Mouse (Mus musculus): Measurements from ENCODE around the gene Gm49380. TPM values are rescaled to one million over a fixed set of nuclear protein-coding genes. Genes with fewer than 3 reads are reported as not detected.

Gm49380 gene
- total and polyA plus RNA-seq, 3 experiments = 0.24 TPM; not detected in 2

DNA sequence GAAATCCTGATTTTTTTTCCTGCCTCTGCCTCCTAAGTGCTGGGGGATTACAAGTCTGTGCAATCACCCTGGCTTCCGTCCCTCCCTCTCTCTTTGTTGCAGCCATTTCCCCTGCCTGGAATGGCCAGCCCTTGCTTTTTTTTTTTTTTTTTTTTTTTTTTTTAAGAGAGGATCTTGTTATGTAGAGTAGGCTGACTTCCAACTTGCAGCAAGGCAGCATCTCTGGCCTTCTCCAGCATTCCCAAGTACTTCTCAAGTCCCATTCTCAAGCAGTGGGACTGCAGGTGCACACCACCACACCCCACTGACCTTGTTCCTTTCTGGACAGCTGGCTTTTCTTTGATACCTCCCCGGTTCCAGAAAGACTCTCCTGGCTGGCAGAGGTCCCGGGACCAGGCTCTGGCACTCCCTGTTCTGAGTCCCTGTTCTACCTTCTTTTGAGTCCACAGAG lies 14.1 kb upstream of the Gm49380 start:
- Histone ChIP-seq H3K9me3 (replicated peaks; ENCODE audit: insufficient read depth, low read length) (no peaks in the 10 kb centered on the region), H3K4me1 (ENCODE audit: control insufficient read depth in 1 of 2, insufficient read depth in 2 of 2, low read length in 2 of 2) (peaks cover 0 to 6% of the 10 kb centered on the region in 2 experiments; a peak in 1 of 4 replicates)

DNA sequence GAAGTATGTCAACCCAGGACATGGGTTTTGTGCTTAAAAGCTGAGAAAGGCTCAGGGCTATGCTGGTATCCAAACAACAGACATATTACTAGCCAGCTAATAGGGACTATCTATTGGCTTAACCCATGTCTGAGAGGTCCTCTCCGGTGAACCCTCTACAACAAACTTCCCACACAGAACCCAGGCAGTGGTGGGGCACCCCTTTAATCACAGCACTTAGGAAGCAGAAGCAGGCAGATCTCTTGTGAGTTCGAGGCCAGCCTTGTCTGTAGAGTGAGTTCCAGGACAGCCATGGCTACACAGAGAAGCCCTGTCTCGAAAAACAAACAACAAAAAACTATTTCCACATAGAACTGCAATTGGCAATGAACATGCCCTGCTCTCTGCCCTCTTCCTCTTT lies 13.4 kb upstream of the Gm49380 start:
- Histone ChIP-seq H3K27me3 (ENCODE audit: control insufficient read depth in 1 of 2, insufficient read depth in 2 of 2, low read length in 2 of 2) (no peaks in the 10 kb centered on the region; a peak in 1 of 4 replicates), H3K9me3 (replicated peaks; ENCODE audit: insufficient read depth, low read length) (no peaks in the 10 kb centered on the region), H3K27ac (ENCODE audit: control insufficient read depth, low read depth, low read length) (no peak overlapping the region), H3K4me1 (ENCODE audit: control insufficient read depth in 1 of 2, insufficient read depth in 2 of 2, low read length in 2 of 2) (peaks cover 0 to 6% of the 10 kb centered on the region in 2 experiments; a peak in 1 of 4 replicates), H3K79me2 (ENCODE audit: control insufficient read depth, insufficient read depth, low read length, poor library complexity) (no peaks in the 10 kb centered on the region), H3K4me3 (ENCODE audit: control insufficient read depth in 1 of 2, insufficient read depth in 1 of 2, low read depth in 2 of 2, low read length in 2 of 2) (no peak overlapping the region), H3K36me3 (ENCODE audit: control insufficient read depth in 1 of 2, insufficient read depth in 2 of 2, low read length in 2 of 2) (peaks cover 0 to 2% of the 10 kb centered on the region in 2 experiments; a peak in 1 of 4 replicates), H3K9ac (ENCODE audit: control insufficient read depth, low read depth, low read length, poor library complexity, severe bottlenecking) (no peak overlapping the region)
- no peak for DNase-seq (ENCODE audit: low read depth, low spot score)
- 0 out of 2 replicates have a peak, but pooled peaks have one; percentile 32 for TF ChIP-seq TBP (IDR thresholded peaks at IDR 0.05; ENCODE audit: low read depth, low read length)
- TF ChIP-seq E2F4 (IDR thresholded peaks at IDR 0.05; ENCODE audit: borderline replicate concordance, low read depth, low read length) = no peak
- TF ChIP-seq GATA1 (IDR thresholded peaks at IDR 0.05; ENCODE audit: low read depth, low read length) = no peak
- TF ChIP-seq GABPA (IDR thresholded peaks at IDR 0.05; ENCODE audit: low read depth, low read length) = no peak

More for the DNA sequence above, 14.1 kb upstream of the Gm49380 start:
- H3K27me3 ChIP-seq (ENCODE audit: control insufficient read depth in 1 of 2, insufficient read depth in 2 of 2, low read length in 2 of 2) = peaks cover under 1 to 1% of the 10 kb centered on the region in 2 experiments; a peak in 3 of 4 replicates
- H3K79me2 ChIP-seq (ENCODE audit: control insufficient read depth, insufficient read depth, low read length, poor library complexity) = no peaks in the 10 kb centered on the region
- H3K36me3 ChIP-seq (ENCODE audit: control insufficient read depth in 1 of 2, insufficient read depth in 2 of 2, low read length in 2 of 2) = peaks cover 0 to 2% of the 10 kb centered on the region in 2 experiments; a peak in 1 of 4 replicates
- TF ChIP-seq ZNF384 (IDR thresholded peaks at IDR 0.05; ENCODE audit: low read depth, low read length) = 0 out of 2 replicates have a peak, but pooled peaks have one; percentile 42
- TF ChIP-seq GABPA (IDR thresholded peaks at IDR 0.05; ENCODE audit: low read depth, low read length) = no peak
- no peak for DNase-seq (ENCODE audit: low read depth, low spot score)
- H3K4me3 ChIP-seq (ENCODE audit: control insufficient read depth in 1 of 2, insufficient read depth in 1 of 2, low read depth in 2 of 2, low read length in 2 of 2) = no peak overlapping the region
- no peak overlapping the region for H3K9ac ChIP-seq (ENCODE audit: control insufficient read depth, low read depth, low read length, poor library complexity, severe bottlenecking)
- H3K27ac ChIP-seq (ENCODE audit: control insufficient read depth, low read depth, low read length) = no peak overlapping the region

DNA sequence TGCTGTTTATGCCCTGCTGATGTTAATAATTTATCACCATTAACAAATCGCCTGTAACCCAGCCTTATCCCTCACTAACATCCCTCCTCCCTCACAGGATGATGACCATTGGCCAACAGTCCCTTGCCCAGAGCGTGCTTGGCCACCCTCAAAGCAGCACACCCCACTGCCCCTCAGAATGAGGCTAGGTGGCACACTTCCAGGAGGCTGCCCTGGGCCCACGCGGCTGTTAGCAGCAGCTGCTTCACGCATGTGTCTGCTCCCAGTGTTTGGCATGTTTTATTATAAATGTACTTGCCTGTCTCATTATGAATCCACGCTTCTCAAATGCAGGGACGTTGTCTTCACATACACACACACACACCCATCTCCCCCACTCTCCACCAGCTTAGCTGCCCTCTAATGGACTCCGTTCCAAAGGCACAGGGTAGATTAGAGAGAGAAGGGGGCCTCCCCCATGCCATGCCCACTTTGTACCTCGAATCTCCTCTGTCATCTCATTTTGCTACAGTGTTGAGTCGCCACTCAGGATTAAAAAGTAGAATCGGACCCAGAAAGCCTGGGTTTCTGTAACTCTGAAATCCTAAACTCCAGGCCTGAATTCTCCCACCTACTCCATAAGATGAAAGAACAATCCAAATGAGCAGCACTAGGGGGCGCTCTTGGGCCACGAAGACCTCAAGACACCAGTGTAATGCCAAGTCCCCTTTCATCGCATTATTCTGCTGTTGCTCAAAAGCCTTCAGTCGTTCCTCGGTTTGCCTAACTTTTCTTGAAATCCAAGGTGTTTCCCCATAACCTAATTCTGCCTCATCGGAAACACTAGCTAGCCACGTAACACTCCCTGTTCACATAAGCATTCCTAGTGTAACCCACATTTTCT lies 12.5 kb upstream of the Gm49380 start:
- Histone ChIP-seq H3K4me1 (ENCODE audit: control insufficient read depth in 1 of 2, insufficient read depth in 2 of 2, low read length in 2 of 2) (peaks cover 0 to 6% of the 10 kb centered on the region in 2 experiments; a peak in 1 of 4 replicates), H3K9ac (ENCODE audit: control insufficient read depth, low read depth, low read length, poor library complexity, severe bottlenecking) (peak overlapping the region; percentile 42), H3K79me2 (ENCODE audit: control insufficient read depth, insufficient read depth, low read length, poor library complexity) (no peaks in the 10 kb centered on the region), H3K4me3 (ENCODE audit: control insufficient read depth in 1 of 2, insufficient read depth in 1 of 2, low read depth in 2 of 2, low read length in 2 of 2) (peak overlapping the region; percentile 45), H3K27ac (ENCODE audit: control insufficient read depth, low read depth, low read length) (no peak overlapping the region), H3K9me3 (replicated peaks; ENCODE audit: insufficient read depth, low read length) (no peaks in the 10 kb centered on the region), H3K27me3 (ENCODE audit: control insufficient read depth in 1 of 2, insufficient read depth in 2 of 2, low read length in 2 of 2) (no peaks in the 10 kb centered on the region), H3K36me3 (ENCODE audit: control insufficient read depth in 1 of 2, insufficient read depth in 2 of 2, low read length in 2 of 2) (peaks cover 0 to 2% of the 10 kb centered on the region in 2 experiments; a peak in 1 of 4 replicates)
- DNase-seq (ENCODE audit: low read depth, low spot score) = peak; percentile 92
- TF ChIP-seq USF1 (IDR thresholded peaks at IDR 0.05; ENCODE audit: low read depth, low read length) (no peak), NRF1 (IDR thresholded peaks at IDR 0.05; ENCODE audit: insufficient read depth, low read depth, low read length, poor library complexity, severe bottlenecking) (no peak), RCOR1 (IDR thresholded peaks at IDR 0.05; ENCODE audit: low read depth, low read length) (no peak), USF2 (IDR thresholded peaks at IDR 0.05; ENCODE audit: borderline replicate concordance in 1 of 2, insufficient read depth in 1 of 2, low read depth in 1 of 2, low read length in 2 of 2) (no peak), ZKSCAN1 (IDR thresholded peaks at IDR 0.05; ENCODE audit: low read depth, low read length) (no peak), RAD21 (IDR thresholded peaks at IDR 0.05; ENCODE audit: low read depth, low read length) (peak; percentile 95), E2F4 (IDR thresholded peaks at IDR 0.05; ENCODE audit: borderline replicate concordance, low read depth, low read length) (no peak), TAL1 (IDR thresholded peaks at IDR 0.05; ENCODE audit: low read length) (no peak), POLR2A (IDR thresholded peaks at IDR 0.05; ENCODE audit: control insufficient read depth in 1 of 2, insufficient read depth in 1 of 2, low read depth in 1 of 2, low read length in 2 of 2, poor library complexity in 1 of 2) (no peak), UBTF (IDR thresholded peaks at IDR 0.05; ENCODE audit: borderline replicate concordance, insufficient read depth, low read depth, low read length) (no peak), MAZ (IDR thresholded peaks at IDR 0.05; ENCODE audit: low read depth, low read length) (0 out of 2 replicates have a peak, but pooled peaks have one; percentile 51), MYC (IDR thresholded peaks at IDR 0.05; ENCODE audit: low read depth, low read length) (no peak), MYB (IDR thresholded peaks at IDR 0.05; ENCODE audit: low read depth, low read length) (no peak), POLR2AphosphoS5 (IDR thresholded peaks at IDR 0.05; ENCODE audit: borderline replicate concordance, low read depth, low read length) (no peak), SMC3 (IDR thresholded peaks at IDR 0.05; ENCODE audit: low read depth, low read length) (peak; percentile 86), GABPA (IDR thresholded peaks at IDR 0.05; ENCODE audit: low read depth, low read length) (no peak), CHD2 (IDR thresholded peaks at IDR 0.05; ENCODE audit: low read length) (no peak), KAT2A (conservative IDR thresholded peaks at IDR 0.05; ENCODE audit: low read depth, low read length) (no peak), ELF1 (IDR thresholded peaks at IDR 0.05; ENCODE audit: low read depth, low read length) (no peak)
